Mouse (Mus musculus): ENCODE data around the gene 2900092C05Rik. TPM values are rescaled to one million over a fixed set of nuclear protein-coding genes. Genes with fewer than 3 reads are reported as not detected.

Gene 2900092C05Rik
- not detected in 2 replicates for polyA plus RNA-seq (2016; fragmentation: Nextera tagmentation; extraction: Ambion mirVana)

GRCm38 (mm10) chr7:12512217-12512616, at the start of gene 2900092C05Rik:
Gene 2900092C05Rik, plus strand, starts transcription at chr7:12512517.
- H3K9me3 ChIP-seq, result peaks cover 47% of the 10 kb centered on the region
- no peak within 1 kb of the TSS for H3K4me3 ChIP-seq
- 61% methylated on average over 2 of the region's 2 CpGs for WGBS
- H3K36me3 ChIP-seq (replicated peaks), result no peaks in the 10 kb centered on the region
- H3K27ac ChIP-seq (replicated peaks), result no peak within 1 kb of the TSS
- no peak for DNase-seq (ENCODE audit: low spot score)
- no peaks in the 10 kb centered on the region for H3K27me3 ChIP-seq (replicated peaks; ENCODE audit: low read depth, poor library complexity, severe bottlenecking)
- H3K4me1 ChIP-seq, result no peaks in the 10 kb centered on the region

GRCm38 (mm10) chr7:12478158-12479008, 33.9 kb upstream of the 2900092C05Rik start, which contains the start of gene Zfp606:
Gene Zfp606, plus strand, starts transcription at chr7:12478293.
- H3K36me3 ChIP-seq (replicated peaks), result peaks cover 39% of the 10 kb centered on the region

GRCm38 (mm10) chr7:12479009-12479346, 33.3 kb upstream of the 2900092C05Rik start:
- DNase-seq (ENCODE audit: low spot score), result no peak
- no peaks in the 10 kb centered on the region for H3K4me1 ChIP-seq
- 2% methylated on average over 8 of the region's 8 CpGs for WGBS
- H3K9me3 ChIP-seq, result peaks cover 23% of the 10 kb centered on the region
- H3K27ac ChIP-seq (replicated peaks), result peak overlapping the region; percentile 97
- peak overlapping the region; percentile 84 for H3K4me3 ChIP-seq
- peaks cover 45% of the 10 kb centered on the region for H3K36me3 ChIP-seq (replicated peaks)
- no peaks in the 10 kb centered on the region for H3K27me3 ChIP-seq (replicated peaks; ENCODE audit: low read depth, poor library complexity, severe bottlenecking)

More at GRCm38 (mm10) chr7:12478158-12479008, 33.9 kb upstream of the 2900092C05Rik start, which contains the start of gene Zfp606:
- Histone ChIP-seq H3K9me3 (peaks cover 21% of the 10 kb centered on the region), H3K27me3 (replicated peaks; ENCODE audit: low read depth, poor library complexity, severe bottlenecking) (no peaks in the 10 kb centered on the region), H3K4me3 (peak within 1 kb of the TSS; percentile 84), H3K4me1 (no peaks in the 10 kb centered on the region), H3K27ac (replicated peaks) (peak within 1 kb of the TSS; percentile 97)
- under 1% methylated on average over 53 of the region's 53 CpGs for WGBS
- DNase-seq (ENCODE audit: low spot score), result peak; percentile 89

- Histone ChIP-seq H3K36me3 (replicated peaks) (peaks cover 50% of the 10 kb centered on the region), H3K4me1 (no peaks in the 10 kb centered on the region), H3K27me3 (replicated peaks; ENCODE audit: low read depth, poor library complexity, severe bottlenecking) (no peaks in the 10 kb centered on the region), H3K9me3 (peaks cover 24% of the 10 kb centered on the region), H3K27ac (replicated peaks) (0 out of 2 replicates have a peak overlapping the region, but pooled peaks have one; percentile 97), H3K4me3 (peak overlapping the region; percentile 84)
- no peak for DNase-seq (ENCODE audit: low spot score)
- 77% methylated on average over 4 of the region's 4 CpGs for WGBS
These were observed 32.8 kb upstream of the 2900092C05Rik start for GRCm38 (mm10) chr7:12479525-12479924.

- Histone ChIP-seq H3K4me3 (no peak overlapping the region), H3K4me1 (no peaks in the 10 kb centered on the region), H3K9me3 (peaks cover 63% of the 10 kb centered on the region), H3K27ac (replicated peaks) (no peak overlapping the region), H3K36me3 (replicated peaks) (peaks cover 93% of the 10 kb centered on the region), H3K27me3 (replicated peaks; ENCODE audit: low read depth, poor library complexity, severe bottlenecking) (no peaks in the 10 kb centered on the region)
- WGBS, result 93% methylated on average over 6 of the region's 6 CpGs
- DNase-seq (ENCODE audit: low spot score), result no peak
These were observed 28.5 kb upstream of the 2900092C05Rik start for GRCm38 (mm10) chr7:12483771-12484170.

- Histone ChIP-seq H3K4me1 (no peaks in the 10 kb centered on the region), H3K27me3 (replicated peaks; ENCODE audit: low read depth, poor library complexity, severe bottlenecking) (no peaks in the 10 kb centered on the region), H3K4me3 (no peak overlapping the region), H3K9me3 (peaks cover 76% of the 10 kb centered on the region), H3K27ac (replicated peaks) (no peak overlapping the region), H3K36me3 (replicated peaks) (peaks cover 100% of the 10 kb centered on the region)
- no peak for DNase-seq (ENCODE audit: low spot score)
- 92% methylated on average over 1 of the region's 1 CpGs for WGBS
These were observed 26.4 kb upstream of the 2900092C05Rik start for GRCm38 (mm10) chr7:12485956-12486355.

GRCm38 (mm10) chr7:12486691-12487090, 25.6 kb upstream of the 2900092C05Rik start:
- H3K4me1 ChIP-seq, result no peaks in the 10 kb centered on the region
- peaks cover 100% of the 10 kb centered on the region for H3K36me3 ChIP-seq (replicated peaks)
- peaks cover 76% of the 10 kb centered on the region for H3K9me3 ChIP-seq
- no peak for DNase-seq (ENCODE audit: low spot score)
- H3K4me3 ChIP-seq, result no peak overlapping the region
- no peaks in the 10 kb centered on the region for H3K27me3 ChIP-seq (replicated peaks; ENCODE audit: low read depth, poor library complexity, severe bottlenecking)
- no peak overlapping the region for H3K27ac ChIP-seq (replicated peaks)

- Histone ChIP-seq H3K9me3 (peaks cover 42% of the 10 kb centered on the region), H3K4me3 (no peak overlapping the region), H3K27ac (replicated peaks) (no peak overlapping the region), H3K36me3 (replicated peaks) (no peaks in the 10 kb centered on the region), H3K4me1 (no peaks in the 10 kb centered on the region), H3K27me3 (replicated peaks; ENCODE audit: low read depth, poor library complexity, severe bottlenecking) (no peaks in the 10 kb centered on the region)
- 62% methylated on average over 1 of the region's 1 CpGs for WGBS
- DNase-seq (ENCODE audit: low spot score), result no peak
These were observed 1.4 kb upstream of the 2900092C05Rik start for GRCm38 (mm10) chr7:12510913-12511312.

Other genes starting within 250 kb of the 2900092C05Rik start
- gene Vmn1r81, start 244.2 kb upstream of the 2900092C05Rik start, polyA plus RNA-seq (2016; fragmentation: Nextera tagmentation; extraction: Ambion mirVana), result not detected in 2 replicates
- gene Vmn1r82, start 212.1 kb upstream of the 2900092C05Rik start, polyA plus RNA-seq (2016; fragmentation: Nextera tagmentation; extraction: Ambion mirVana), result not detected in 2 replicates
- 0.06 TPM in 1 of 2 replicates, not detected in the other for gene Vmn1r83, start 183.0 kb upstream of the 2900092C05Rik start, polyA plus RNA-seq (2016; fragmentation: Nextera tagmentation; extraction: Ambion mirVana)
- gene Vmn1r84, start 143.2 kb upstream of the 2900092C05Rik start, polyA plus RNA-seq (2016; fragmentation: Nextera tagmentation; extraction: Ambion mirVana), result not detected in 2 replicates
- gene Zfp551, start 89.8 kb upstream of the 2900092C05Rik start, polyA plus RNA-seq (2016; fragmentation: Nextera tagmentation; extraction: Ambion mirVana), result 3.3 and 3.9 TPM in 2 replicates
- gene Zfp606, start 34.2 kb upstream of the 2900092C05Rik start, polyA plus RNA-seq (2016; fragmentation: Nextera tagmentation; extraction: Ambion mirVana), result 36.6 and 38.6 TPM in 2 replicates
- gene Vmn2r53, start 96.3 kb downstream of the 2900092C05Rik start, polyA plus RNA-seq (2016; fragmentation: Nextera tagmentation; extraction: Ambion mirVana), result not detected in 2 replicates
- gene Vmn2r54, start 127.8 kb downstream of the 2900092C05Rik start, polyA plus RNA-seq (2016; fragmentation: Nextera tagmentation; extraction: Ambion mirVana), result not detected in 2 replicates
- not detected in 2 replicates for gene Vmn2r55, start 172.5 kb downstream of the 2900092C05Rik start, polyA plus RNA-seq (2016; fragmentation: Nextera tagmentation; extraction: Ambion mirVana)
- not detected in 2 replicates for gene Vmn2r56, start 222.5 kb downstream of the 2900092C05Rik start, polyA plus RNA-seq (2016; fragmentation: Nextera tagmentation; extraction: Ambion mirVana)